Mouse (Mus musculus) embryonic facial prominence, embryonic 14.5 days (tissue): ENCODE measurements around the gene Dusp18. TPM values are rescaled to one million over a fixed set of nuclear protein-coding genes. Genes with fewer than 3 reads are reported as not detected.
"Not testable (repeated sequence)": the region's sequence is repeated elsewhere in the genome, so short reads cannot be mapped to it uniquely, and the experiment has no call there.

Experiments used
- ATAC-seq: fragments of 200-750 bp; cut with Nextera tagmentation; 2 replicates; pipeline ENCODE4 v1.8.0; 2017; ENCODE audit warnings: low read depth, moderate number of reproducible peaks, moderate TSS enrichment
- DNase-seq: peaks from one replicate; pipeline ENCODE4 v3.0.0-alpha.2; 2015; ENCODE audit warnings: low spot score
- H3K27ac ChIP-seq: fragments of 300-500 bp; sonication (generic); replicated peaks from 2 replicates; pipeline ENCODE4 v1.5.1; 2014; ENCODE audit warnings: low read depth, mild to moderate bottlenecking, low read length, moderate library complexity
- H3K27me3 ChIP-seq: fragments of 300-500 bp; sonication (generic); replicated peaks from 2 replicates; pipeline ENCODE4 v1.6.1; 2014; ENCODE audit warnings: low read length; ENCODE audit not compliant: control insufficient read depth, insufficient read depth
- H3K36me3 ChIP-seq: fragments of 300-500 bp; sonication (generic); 2 replicates; pipeline ENCODE4 v1.6.1; 2014; ENCODE audit warnings: low read length, mixed read lengths; ENCODE audit not compliant: control insufficient read depth, insufficient read depth
- H3K4me1 ChIP-seq: fragments of 300-500 bp; sonication (generic); 2 replicates; pipeline ENCODE4 v1.6.1; 2014; ENCODE audit warnings: antibody characterized with exemption, low read length; ENCODE audit not compliant: control insufficient read depth, insufficient read depth
- H3K4me2 ChIP-seq: fragments of 300-500 bp; sonication (generic); 2 replicates; pipeline ENCODE4 v1.6.1; 2014; ENCODE audit warnings: low read depth, mild to moderate bottlenecking, low read length, moderate library complexity, mixed read lengths
- H3K4me3 ChIP-seq: fragments of 300-500 bp; sonication (generic); 2 replicates; pipeline ENCODE4 v1.5.1; 2014; ENCODE audit warnings: low read depth, mild to moderate bottlenecking, low read length
- H3K9ac ChIP-seq: fragments of 300-500 bp; sonication (generic); 2 replicates; pipeline ENCODE4 v1.6.1; 2014; ENCODE audit warnings: low read depth, mild to moderate bottlenecking, low read length, moderate library complexity, mixed read lengths
- H3K9me3 ChIP-seq: fragments of 300-500 bp; sonication (generic); 2 replicates; pipeline ENCODE4 v1.6.1; 2016; ENCODE audit warnings: low read length; ENCODE audit not compliant: control insufficient read depth
- WGBS: fragments of 180-500 bp; shearing (Covaris S2); extraction: QIAGEN DNeasy Blood & Tissue Kit; methylation state at CpG from one replicate; pipeline ENCODE4 v1.1.7; 2014; 5-methylcytosine and 5-hydroxymethylcytosine counted together
- polyA plus RNA-seq: library from polyadenylated mRNA; unstranded; fragments of >200 nt; fragmentation: Nextera tagmentation; extraction: Ambion mirVana; gene quantifications from 2 replicates; pipeline ENCODE4 v1.2.1, GENCODE M21; 2014

Dusp18 gene
- polyA plus RNA-seq, 1 experiment from 2014 or later = 10.5 TPM

- Histone ChIP-seq H3K27me3 (no peaks in the 10 kb centered on the region), H3K27ac (no peak overlapping the region), H3K36me3 (peaks cover 5% of the 10 kb centered on the region), H3K4me2 (no peak overlapping the region), H3K4me1 (no peaks in the 10 kb centered on the region), H3K9ac (no peak overlapping the region), H3K9me3 (no peaks in the 10 kb centered on the region), H3K4me3 (no peak overlapping the region)
- DNase-seq = no peak
- WGBS = 85% methylated on average over 3 of the region's 3 CpGs
- ATAC-seq = no peak
Observed at GRCm38 (mm10) chr11:3902516-3902915, 7.5 kb downstream of the Dusp18 start.

GRCm38 (mm10) chr11:3903046-3903445, 8.0 kb downstream of the Dusp18 start:
- 80% methylated on average over 5 of the region's 5 CpGs for WGBS

GRCm38 (mm10) chr11:3904673-3905072, 9.6 kb downstream of the Dusp18 start:
- 76% methylated on average over 6 of the region's 6 CpGs for WGBS
- ATAC-seq (no peak), DNase-seq (no peak)
- no peak overlapping the region for H3K9ac ChIP-seq
- peaks cover 7% of the 10 kb centered on the region; the same call in 1 of the 2 replicates for H3K36me3 ChIP-seq
- no peaks in the 10 kb centered on the region for H3K9me3 ChIP-seq
- no peaks in the 10 kb centered on the region for H3K27me3 ChIP-seq
- H3K4me2 ChIP-seq = no peak overlapping the region
- no peaks in the 10 kb centered on the region for H3K4me1 ChIP-seq
- H3K27ac ChIP-seq = no peak overlapping the region
- H3K4me3 ChIP-seq = no peak overlapping the region

More at GRCm38 (mm10) chr11:3903046-3903445, 8.0 kb downstream of the Dusp18 start:
- Histone ChIP-seq H3K4me3 (no peak overlapping the region), H3K9ac (no peak overlapping the region), H3K9me3 (no peaks in the 10 kb centered on the region), H3K27me3 (no peaks in the 10 kb centered on the region), H3K4me2 (no peak overlapping the region), H3K4me1 (no peaks in the 10 kb centered on the region), H3K36me3 (peaks cover 7% of the 10 kb centered on the region; the same call in 1 of the 2 replicates), H3K27ac (no peak overlapping the region)
- ATAC-seq (no peak), DNase-seq (peak; percentile 47)

- H3K27ac ChIP-seq = no peak overlapping the region
- no peak for DNase-seq
- H3K9ac ChIP-seq = no peak overlapping the region
- H3K4me1 ChIP-seq = no peaks in the 10 kb centered on the region
- WGBS = 100% methylated on average over 1 of the region's 1 CpGs
- ATAC-seq = no peak
- no peak overlapping the region for H3K4me2 ChIP-seq
- peaks cover 7% of the 10 kb centered on the region; the same call in 1 of the 2 replicates for H3K36me3 ChIP-seq
- H3K27me3 ChIP-seq = no peaks in the 10 kb centered on the region
- H3K9me3 ChIP-seq = no peaks in the 10 kb centered on the region
- no peak overlapping the region for H3K4me3 ChIP-seq
Observed at GRCm38 (mm10) chr11:3905446-3905845, 10.4 kb downstream of the Dusp18 start.

- Histone ChIP-seq H3K4me2 (no peak overlapping the region), H3K27me3 (no peaks in the 10 kb centered on the region), H3K4me1 (peaks cover 20% of the 10 kb centered on the region), H3K4me3 (no peak overlapping the region), H3K27ac (no peak overlapping the region), H3K9ac (no peak overlapping the region), H3K36me3 (peaks cover 7% of the 10 kb centered on the region; the same call in 1 of the 2 replicates), H3K9me3 (no peaks in the 10 kb centered on the region)
- 88% methylated on average over 4 of the region's 4 CpGs for WGBS
- ATAC-seq (no peak), DNase-seq (no peak)
Observed at GRCm38 (mm10) chr11:3909236-3909635, 14.2 kb downstream of the Dusp18 start.

- 63% methylated on average over 5 of the region's 5 CpGs for WGBS
- Histone ChIP-seq H3K9me3 (no peaks in the 10 kb centered on the region), H3K27ac (no peak overlapping the region), H3K4me1 (peaks cover 20% of the 10 kb centered on the region), H3K36me3 (peaks cover 7% of the 10 kb centered on the region; the same call in 1 of the 2 replicates), H3K9ac (0 out of 2 replicates have a peak overlapping the region, but pooled peaks have one; percentile 30), H3K4me3 (no peak overlapping the region), H3K27me3 (no peaks in the 10 kb centered on the region), H3K4me2 (peak overlapping the region; percentile 30)
- DNase-seq = no peak
- ATAC-seq = no peak
Observed at GRCm38 (mm10) chr11:3910513-3911310, 15.7 kb downstream of the Dusp18 start.

- Histone ChIP-seq H3K4me2 (peak overlapping the region; percentile 30; the same call in 1 of the 2 replicates), H3K9ac (0 out of 2 replicates have a peak overlapping the region, but pooled peaks have one; percentile 30), H3K4me1 (peaks cover 20% of the 10 kb centered on the region)
- not testable (repeated sequence) for DNase-seq, H3K9me3 ChIP-seq, H3K27ac ChIP-seq, ATAC-seq, H3K27me3 ChIP-seq, H3K36me3 ChIP-seq, H3K4me3 ChIP-seq
- 88% methylated on average over 6 of the region's 6 CpGs for WGBS
Observed at GRCm38 (mm10) chr11:3911440-3911839, 16.4 kb downstream of the Dusp18 start.

- H3K36me3 ChIP-seq = peaks cover 5% of the 10 kb centered on the region; the same call in 1 of the 2 replicates
- no peak overlapping the region for H3K27ac ChIP-seq
- peaks cover 20% of the 10 kb centered on the region for H3K4me1 ChIP-seq
- H3K27me3 ChIP-seq = no peaks in the 10 kb centered on the region
- H3K9me3 ChIP-seq = no peaks in the 10 kb centered on the region
- peak overlapping the region; percentile 60 for H3K4me3 ChIP-seq
- WGBS = 18% methylated on average over 19 of the region's 19 CpGs
- no peak for ATAC-seq
- peak; percentile 82 for DNase-seq
- H3K9ac ChIP-seq = peak overlapping the region; percentile 69
- H3K4me2 ChIP-seq = peak overlapping the region; percentile 69
Observed at GRCm38 (mm10) chr11:3912100-3912874, 17.2 kb downstream of the Dusp18 start.
